Mouse (Mus musculus) ES-E14 (cell line): ENCODE data around the gene Acox2.

Experiments
- CHD2 ChIP-seq: IDR thresholded peaks from 2 replicates; pipeline ENCODE4 v1.6.1; 2014; ENCODE audit warnings: mild to moderate bottlenecking, low read depth, low read length, inconsistent platforms
- MAFK ChIP-seq: IDR thresholded peaks from 2 replicates; pipeline ENCODE4 v1.6.1; 2014; ENCODE audit warnings: mild to moderate bottlenecking, low read depth, low read length, inconsistent platforms; ENCODE audit not compliant: insufficient read depth
- ZNF384 ChIP-seq: IDR thresholded peaks from 2 replicates; pipeline ENCODE4 v1.6.1; 2012; ENCODE audit warnings: low read depth, low read length, inconsistent platforms

DNA sequence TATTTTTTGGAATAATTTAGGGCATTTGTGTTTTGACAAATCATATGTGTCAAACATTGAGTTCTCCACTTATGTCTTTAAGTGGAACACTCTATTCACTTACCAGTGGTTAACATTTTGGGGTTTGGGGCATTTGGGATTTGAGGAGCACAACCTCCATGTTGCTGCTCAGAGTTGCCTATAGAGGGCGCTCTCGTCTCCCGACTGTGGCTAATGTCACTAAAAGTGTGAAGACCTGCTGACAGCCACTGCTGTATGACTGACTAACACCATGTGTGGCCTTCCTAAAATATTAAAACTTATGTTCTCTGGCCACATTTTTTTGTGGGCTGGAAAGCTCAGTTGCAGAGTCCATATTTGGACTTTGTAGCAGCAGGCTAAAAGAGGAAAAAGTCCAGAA is 75.8 kb downstream of the Acox2 start:
- TF ChIP-seq ZNF384 (no peak), MAFK (no peak), CHD2 (no peak)
